Mouse (Mus musculus): ENCODE data around the gene Miga2.

DNA sequence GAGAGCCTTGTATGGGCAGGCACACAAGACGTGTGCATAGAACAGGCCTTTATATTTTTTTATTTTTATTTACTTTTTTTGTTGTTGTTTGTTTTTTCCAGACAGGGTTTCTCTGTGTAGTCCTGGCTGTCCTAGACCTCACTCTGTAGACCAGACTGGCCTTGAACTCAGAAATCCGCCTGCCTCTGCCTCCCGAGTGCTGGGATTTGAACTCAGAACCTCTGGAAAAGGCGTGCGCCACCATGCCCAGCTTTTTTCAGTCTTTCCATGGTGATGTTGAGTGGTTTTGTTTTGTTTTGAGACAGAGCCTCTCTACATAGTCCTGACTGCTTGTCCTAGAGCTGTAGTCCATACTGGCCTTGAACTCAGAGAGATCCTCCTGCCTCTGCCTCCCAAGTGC, 8.7 kb downstream of the Miga2 start:
- TF ChIP-seq CTCF (IDR thresholded peaks at IDR 0.05; ENCODE audit: low read depth) (no peak), EP300 (IDR thresholded peaks at IDR 0.05; ENCODE audit: low read depth) (no peak)

Data from heart, postnatal 0 days (tissue).